Mouse (Mus musculus) embryonic facial prominence, embryonic 11.5 days (tissue): ENCODE results near the gene Pif1. TPM values are rescaled to one million over a fixed set of nuclear protein-coding genes. Genes with fewer than 3 reads are reported as not detected.

ENCODE experiments used
- ATAC-seq: fragments of 200-750 bp; cut with Nextera tagmentation; replicated peaks from 2 replicates; pipeline ENCODE4 v1.8.0; 2017; ENCODE audit warnings: low read depth; ENCODE audit not compliant: insufficient number of reproducible peaks, low FRiP score, low TSS enrichment
- DNase-seq: peaks from one replicate; pipeline ENCODE4 v3.0.0-alpha.2; 2015; ENCODE audit warnings: low spot score
- H3K27ac ChIP-seq: fragments of 300-500 bp; sonication (generic); replicated peaks from 2 replicates; pipeline ENCODE4 v1.5.1; 2014; ENCODE audit warnings: mild to moderate bottlenecking, low read depth, low read length, control low read depth
- H3K27me3 ChIP-seq: fragments of 300-500 bp; sonication (generic); 2 replicates; pipeline ENCODE4 v1.6.1; 2014; ENCODE audit warnings: mild to moderate bottlenecking, low read length, moderate library complexity, mixed read lengths; ENCODE audit not compliant: control insufficient read depth, insufficient read depth
- H3K36me3 ChIP-seq: fragments of 300-500 bp; sonication (generic); replicated peaks from 2 replicates; pipeline ENCODE4 v1.6.1; 2014; ENCODE audit warnings: low read depth, mild to moderate bottlenecking, low read length, moderate library complexity, mixed read lengths; ENCODE audit not compliant: control insufficient read depth, insufficient read depth
- H3K4me1 ChIP-seq: fragments of 300-500 bp; sonication (generic); 2 replicates; pipeline ENCODE4 v1.6.1; 2014; ENCODE audit warnings: low read length, mixed read lengths; ENCODE audit not compliant: control insufficient read depth, insufficient read depth
- H3K4me2 ChIP-seq: fragments of 300-500 bp; sonication (generic); 2 replicates; pipeline ENCODE4 v1.6.1; 2014; ENCODE audit warnings: low read depth, mild to moderate bottlenecking, control low read depth, low read length, moderate library complexity
- H3K4me3 ChIP-seq: fragments of 300-500 bp; sonication (generic); 2 replicates; pipeline ENCODE4 v1.5.1; 2014; ENCODE audit warnings: low read depth, low read length, control low read depth
- H3K9ac ChIP-seq: fragments of 300-500 bp; sonication (generic); replicated peaks from 2 replicates; pipeline ENCODE4 v1.6.1; 2014; ENCODE audit warnings: mild to moderate bottlenecking, control low read depth, low read length
- H3K9me3 ChIP-seq: fragments of 300-500 bp; sonication (generic); replicated peaks from 2 replicates; pipeline ENCODE4 v1.6.1; 2016; ENCODE audit warnings: mild to moderate bottlenecking, low read length, inconsistent platforms, mixed read lengths; ENCODE audit not compliant: control insufficient read depth
- WGBS: fragments of 180-500 bp; shearing (Covaris S2); extraction: QIAGEN DNeasy Blood & Tissue Kit; methylation state at CpG from one replicate; pipeline ENCODE4 v1.1.7; 2014; 5-methylcytosine and 5-hydroxymethylcytosine counted together
- polyA plus RNA-seq: library from polyadenylated mRNA; unstranded; fragments of >200 nt; fragmentation: Nextera tagmentation; extraction: Ambion mirVana; gene quantifications from 2 replicates; pipeline ENCODE4 v1.2.1, GENCODE M21; 2014

Pif1 gene
- polyA plus RNA-seq, 1 experiment from 2014 or later, result 9.7 TPM

- Histone ChIP-seq H3K36me3 (no peaks in the 10 kb centered on the region), H3K4me1 (no peaks in the 10 kb centered on the region), H3K9me3 (no peaks in the 10 kb centered on the region), H3K9ac (no peak overlapping the region), H3K4me2 (no peak overlapping the region), H3K27me3 (no peaks in the 10 kb centered on the region), H3K27ac (no peak overlapping the region), H3K4me3 (no peak overlapping the region)
- DNase-seq (no peak), ATAC-seq (no peak)
- WGBS, result 84% methylated on average over 5 of the region's 5 CpGs
Observed at GRCm38 (mm10) chr9:65622826-65623225, 35.9 kb downstream of the Pif1 start.

DNA sequence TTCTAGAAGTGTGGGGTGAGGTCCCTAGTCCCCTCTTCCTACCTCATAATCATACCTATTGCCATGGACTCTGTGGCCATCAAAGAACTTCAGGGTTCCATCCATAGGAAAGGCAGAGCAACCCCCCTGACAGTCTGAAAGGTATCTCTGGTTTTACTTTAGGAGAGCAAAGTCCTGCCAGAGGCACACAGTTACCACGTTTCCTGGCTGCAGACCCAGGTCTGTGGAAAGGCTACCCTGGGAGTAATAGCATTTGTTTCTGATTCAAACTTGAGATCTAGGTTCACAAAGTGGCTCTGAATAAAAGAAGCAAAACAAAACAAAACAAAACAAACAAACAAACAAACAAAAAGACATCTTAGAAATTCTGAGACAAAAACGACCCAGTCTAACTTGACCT, 37.3 kb downstream of the Pif1 start:
- 72% methylated on average over 2 of the region's 2 CpGs for WGBS
- peaks cover 9% of the 10 kb centered on the region; the same call in 1 of the 2 replicates for H3K27me3 ChIP-seq
- ATAC-seq, result no peak
- H3K9ac ChIP-seq, result no peak overlapping the region
- DNase-seq, result no peak
- H3K4me3 ChIP-seq, result no peak overlapping the region
- no peaks in the 10 kb centered on the region for H3K4me1 ChIP-seq
- no peaks in the 10 kb centered on the region for H3K36me3 ChIP-seq
- H3K27ac ChIP-seq, result no peak overlapping the region
- H3K9me3 ChIP-seq, result no peaks in the 10 kb centered on the region
- no peak overlapping the region for H3K4me2 ChIP-seq

GRCm38 (mm10) chr9:65629025-65629766, 42.2 kb downstream of the Pif1 start, which contains the start of gene Rbpms2:
Rbpms2 (plus strand) TSS chr9:65629648.
- Histone ChIP-seq H3K4me3 (peak within 1 kb of the TSS; percentile 73), H3K27me3 (peaks cover 17% of the 10 kb centered on the region; the same call in 1 of the 2 replicates), H3K9ac (peak within 1 kb of the TSS; percentile 72), H3K27ac (no peak within 1 kb of the TSS), H3K4me1 (peaks cover 2% of the 10 kb centered on the region; the same call in 1 of the 2 replicates), H3K36me3 (no peaks in the 10 kb centered on the region), H3K4me2 (peak within 1 kb of the TSS; percentile 99), H3K9me3 (no peaks in the 10 kb centered on the region)
- WGBS, result under 1% methylated on average over 35 of the region's 40 CpGs
- DNase-seq (peak; percentile 37), ATAC-seq (no peak)

DNA sequence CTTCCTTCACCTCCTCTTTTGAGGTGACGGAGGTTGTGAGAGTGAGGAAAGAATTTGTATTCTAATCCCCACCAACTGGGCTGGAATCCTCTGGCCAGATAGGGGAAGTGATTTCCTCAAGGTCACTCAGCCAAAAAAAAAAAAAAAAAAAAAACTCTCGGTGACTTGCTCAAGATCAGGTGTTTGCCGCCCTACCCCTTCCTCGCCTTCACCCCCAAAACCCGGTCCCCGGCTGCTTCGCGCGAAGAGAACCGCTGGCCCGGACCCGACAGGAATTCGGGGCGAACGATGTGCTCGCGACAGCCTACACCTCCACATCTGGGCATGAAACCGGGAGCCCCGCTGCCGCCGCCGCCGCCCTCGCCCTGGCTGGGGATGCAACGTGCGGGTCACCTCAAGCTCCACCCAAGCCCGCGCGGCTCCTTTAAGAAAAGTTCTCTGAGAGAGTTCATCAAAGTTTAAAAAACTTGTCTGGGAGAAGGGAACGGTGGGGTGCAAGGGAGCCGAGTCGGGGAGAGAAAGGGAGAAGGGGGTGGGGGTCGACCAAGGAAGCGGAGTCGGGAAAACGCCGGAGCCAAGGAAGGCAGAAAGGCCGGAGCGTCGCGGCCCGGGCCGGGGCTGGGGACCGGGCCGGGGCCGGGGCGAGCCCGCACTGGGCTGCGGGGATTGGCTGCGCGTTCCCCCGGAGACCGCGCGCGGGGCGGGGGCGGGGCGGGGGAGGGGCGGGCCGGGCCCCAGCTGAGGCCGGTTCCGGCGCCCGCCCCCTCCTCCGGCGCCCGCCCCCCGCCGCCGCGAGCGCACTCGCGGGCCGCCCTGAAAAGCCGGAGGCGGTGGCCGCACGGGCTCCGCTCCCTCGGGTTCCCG, 43.0 kb downstream of the Pif1 start:
- H3K27ac ChIP-seq, result no peak overlapping the region
- H3K36me3 ChIP-seq, result no peaks in the 10 kb centered on the region
- H3K4me1 ChIP-seq, result peaks cover 2% of the 10 kb centered on the region; the same call in 1 of the 2 replicates
- H3K4me3 ChIP-seq, result peak overlapping the region; percentile 73
- peaks cover 17% of the 10 kb centered on the region; the same call in 1 of the 2 replicates for H3K27me3 ChIP-seq
- peak; percentile 89 for ATAC-seq
- peak overlapping the region; percentile 99 for H3K4me2 ChIP-seq
- H3K9me3 ChIP-seq, result no peaks in the 10 kb centered on the region
- peak; percentile 74 for DNase-seq
- H3K9ac ChIP-seq, result peak overlapping the region; percentile 72
- WGBS, result under 1% methylated on average over 68 of the region's 83 CpGs

- Histone ChIP-seq H3K36me3 (no peaks in the 10 kb centered on the region), H3K4me2 (peak overlapping the region; percentile 99), H3K9ac (peak overlapping the region; percentile 72), H3K9me3 (no peaks in the 10 kb centered on the region), H3K4me1 (peaks cover 2% of the 10 kb centered on the region; the same call in 1 of the 2 replicates), H3K27me3 (peaks cover 17% of the 10 kb centered on the region; the same call in 1 of the 2 replicates), H3K4me3 (peak overlapping the region; percentile 73), H3K27ac (no peak overlapping the region)
- peak; percentile 63; the same call in 1 of the 2 replicates for ATAC-seq
- WGBS, result under 1% methylated on average over 59 of the region's 78 CpGs
- peak; percentile 48 for DNase-seq
Observed at GRCm38 (mm10) chr9:65630631-65631353, 43.8 kb downstream of the Pif1 start.

DNA sequence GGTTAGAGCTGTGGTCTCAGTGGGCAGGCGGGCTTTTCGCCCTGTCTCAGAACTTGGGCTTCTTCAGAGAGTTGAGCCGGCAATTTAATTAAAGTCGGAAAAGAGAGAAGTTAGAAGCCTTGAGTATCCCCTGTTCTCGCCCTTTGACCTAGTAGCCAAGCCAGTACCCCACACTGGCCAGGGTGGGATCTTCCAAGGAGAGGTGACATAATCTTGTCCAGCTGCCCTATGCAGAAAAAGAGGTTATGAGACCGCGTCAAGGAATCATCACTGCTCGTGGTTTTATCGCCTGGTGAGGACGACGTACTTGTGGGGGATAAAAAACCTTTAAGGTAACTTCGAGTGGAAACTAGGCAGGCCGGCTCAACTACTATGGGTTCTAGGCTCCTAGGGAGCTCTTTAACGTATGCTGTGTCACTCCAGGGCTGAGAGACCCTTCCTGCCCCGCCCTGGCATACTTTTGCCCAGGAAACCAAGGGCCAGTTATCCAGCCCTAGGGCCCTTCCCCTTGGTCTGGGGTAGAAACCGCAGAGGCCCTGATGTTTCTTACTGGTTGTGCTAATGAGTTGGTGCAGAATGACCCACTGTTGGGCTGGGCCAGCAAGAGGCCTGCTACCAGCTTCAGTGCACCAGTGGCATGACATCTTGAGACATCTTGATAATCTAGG, 44.5 kb downstream of the Pif1 start:
- peak overlapping the region; percentile 99 for H3K4me2 ChIP-seq
- no peak for DNase-seq
- no peaks in the 10 kb centered on the region for H3K36me3 ChIP-seq
- ATAC-seq, result no peak
- peaks cover 17% of the 10 kb centered on the region; the same call in 1 of the 2 replicates for H3K27me3 ChIP-seq
- peaks cover 2% of the 10 kb centered on the region; the same call in 1 of the 2 replicates for H3K4me1 ChIP-seq
- 19% methylated on average over 16 of the region's 16 CpGs for WGBS
- no peaks in the 10 kb centered on the region for H3K9me3 ChIP-seq
- no peak overlapping the region for H3K27ac ChIP-seq
- H3K4me3 ChIP-seq, result peak overlapping the region; percentile 73
- peak overlapping the region; percentile 72 for H3K9ac ChIP-seq

GRCm38 (mm10) chr9:65635766-65636165, 48.8 kb downstream of the Pif1 start:
- H3K27me3 ChIP-seq, result peaks cover 7% of the 10 kb centered on the region; the same call in 1 of the 2 replicates

More at GRCm38 (mm10) chr9:65635766-65636165, 48.8 kb downstream of the Pif1 start:
- H3K4me2 ChIP-seq, result no peak overlapping the region
- no peaks in the 10 kb centered on the region for H3K9me3 ChIP-seq
- no peak for ATAC-seq
- no peak for DNase-seq
- 83% methylated on average over 1 of the region's 1 CpGs for WGBS
- peaks cover 2% of the 10 kb centered on the region; the same call in 1 of the 2 replicates for H3K4me1 ChIP-seq
- no peaks in the 10 kb centered on the region for H3K36me3 ChIP-seq
- H3K9ac ChIP-seq, result no peak overlapping the region
- no peak overlapping the region for H3K27ac ChIP-seq
- no peak overlapping the region for H3K4me3 ChIP-seq
